Mouse (Mus musculus): Measurements from ENCODE around the gene Col6a5. TPM values are rescaled to one million over a fixed set of nuclear protein-coding genes. Genes with fewer than 3 reads are reported as not detected.

The Col6a5 gene
- total RNA-seq, 2 experiments from 2014 or later, result 1.8 to 2.9 TPM

- no peak for DNase-seq
- intact Hi-C loops (cut with DNase I), result no loop called here
These were observed 129.2 kb downstream of the Col6a5 start for GRCm38 (mm10) chr9:105831291-105831690.

- DNase-seq, result no peak
- intact Hi-C loops (cut with DNase I), result no loop called here
These were observed 132.6 kb downstream of the Col6a5 start, which contains the start of gene Col6a6 for GRCm38 (mm10) chr9:105827791-105828385. Gene Col6a6 (minus strand): TSS chr9:105828160.

- DNase-seq, result no peak
- intact Hi-C loops (cut with DNase I), result no loop called here
These were observed 133.3 kb downstream of the Col6a5 start for GRCm38 (mm10) chr9:105827076-105827647.

GRCm38 (mm10) chr9:105820711-105821110 lies 139.7 kb downstream of the Col6a5 start:
- intact Hi-C loops (cut with DNase I), result no loop called here
- DNase-seq, result no peak

GRCm38 (mm10) chr9:105819155-105819709 lies 141.2 kb downstream of the Col6a5 start:
- no peak for DNase-seq
- intact Hi-C loops (cut with DNase I), result no loop called here

GRCm38 (mm10) chr9:105814436-105814835 lies 146.0 kb downstream of the Col6a5 start:
- DNase-seq, result no peak
- intact Hi-C loops (cut with DNase I), result no loop called here

- intact Hi-C loops (cut with DNase I), result no loop called here
- DNase-seq, result no peak
These were observed 149.0 kb downstream of the Col6a5 start for GRCm38 (mm10) chr9:105811458-105811857.

GRCm38 (mm10) chr9:105808920-105809505 lies 151.4 kb downstream of the Col6a5 start:
- no peak for DNase-seq
- intact Hi-C loops (cut with DNase I), result no loop called here

Other genes starting within 250 kb of the Col6a5 start
- under 1 TPM; 0.22 to 0.42 TPM for gene Col6a6, start 132.5 kb downstream of the Col6a5 start, total RNA-seq (2021)
- gene Col6a4, start 136.1 kb upstream of the Col6a5 start, total RNA-seq (2021), result 1 to 10 TPM; 2.0 to 3.1 TPM
- 1 to 10 TPM; 2.7 to 3.5 TPM for gene Glyctk, start 197.5 kb upstream of the Col6a5 start, total RNA-seq (2021)
- 100 to 1,000 TPM; 168 to 170 TPM for gene Wdr82, start 210.3 kb upstream of the Col6a5 start, total RNA-seq (2021)
- gene Ppm1m, start 239.1 kb upstream of the Col6a5 start, total RNA-seq (2021), result 10 to 100 TPM; 16.1 to 18.7 TPM
- 10 to 100 TPM; 34.4 to 38.2 TPM for gene Twf2, start 242.5 kb upstream of the Col6a5 start, total RNA-seq (2021)